Comparison of ENCODE assay signal across 8 mouse cellular contexts in genomic region chrX:159442128-159442527, GRCm38 (mm10). TPM values are rescaled to one million over a fixed set of nuclear protein-coding genes. Genes with fewer than 3 reads are reported as not detected.
DNase-seq lines count a peak whose midpoint lies in the region; ATAC-seq and TF ChIP-seq lines count a peak whose summit lies in the region.

No protein-coding gene starts in this region.

- no peak overlapping the region for H3K9ac ChIP-seq in hindbrain, embryonic 11.5 days (ENCODE audit: low read depth, low read length)
- H3K9ac ChIP-seq in hindbrain, embryonic 12.5 days, result no peak overlapping the region
- no peak overlapping the region for H3K9ac ChIP-seq in lung, postnatal 0 days (replicated peaks; ENCODE audit: low read depth)

- peak; percentile 41 for TF ChIP-seq CTCF in cortical plate, adult 2 months (IDR thresholded peaks at IDR 0.05; ENCODE audit: extremely low read depth, insufficient read depth, low read length)
- peak; percentile 68 for TF ChIP-seq CTCF in lung, postnatal 0 days (IDR thresholded peaks at IDR 0.05)

- no peaks in the 10 kb centered on the region for H3K9me3 ChIP-seq in hindbrain, embryonic 11.5 days (ENCODE audit: control insufficient read depth, low read length)
- no peaks in the 10 kb centered on the region for H3K9me3 ChIP-seq in hindbrain, embryonic 12.5 days (replicated peaks)
- H3K9me3 ChIP-seq in lung, postnatal 0 days (ENCODE audit: low read length), result no peaks in the 10 kb centered on the region

- H3K36me3 ChIP-seq in hindbrain, embryonic 11.5 days (ENCODE audit: control insufficient read depth, insufficient read depth, low read length), result no peaks in the 10 kb centered on the region
- H3K36me3 ChIP-seq in hindbrain, embryonic 12.5 days, result no peaks in the 10 kb centered on the region
- H3K36me3 ChIP-seq in lung, postnatal 0 days (ENCODE audit: insufficient read depth, low read length), result no peaks in the 10 kb centered on the region

- peak; percentile 49 for DNase-seq in hindbrain, embryonic 11.5 days (ENCODE audit: low spot score)
- DNase-seq in A20 (ENCODE audit: low read depth, low spot score) (peak; percentile 38), ZHBTc4 (ENCODE audit: low read depth, low spot score) (peak; percentile 41)
- peak; percentile 13 to 30 for DNase-seq in kidney, adult 8-10 months
- DNase-seq in lung, postnatal 0 days (ENCODE audit: low spot score), result peak; percentile 35
- DNase-seq in thymus, postnatal 25 days, result peak; percentile 8

- 46% methylated on average over 3 of the region's 3 CpGs for WGBS in hindbrain, embryonic 11.5 days
- WGBS in hindbrain, embryonic 12.5 days, result 33% methylated on average over 3 of the region's 3 CpGs
- 31% methylated on average over 3 of the region's 3 CpGs for WGBS in lung, postnatal 0 days

- TF ChIP-seq EP300 in lung, postnatal 0 days (IDR thresholded peaks at IDR 0.05), result no peak

- H3K4me1 ChIP-seq in hindbrain, embryonic 11.5 days (replicated peaks; ENCODE audit: control insufficient read depth, insufficient read depth, low read length), result no peaks in the 10 kb centered on the region
- H3K4me1 ChIP-seq in hindbrain, embryonic 12.5 days, result no peaks in the 10 kb centered on the region
- H3K4me1 ChIP-seq in cortical plate, adult 2 months (ENCODE audit: control insufficient read depth, insufficient read depth, low read length), result peaks cover 3% of the 10 kb centered on the region; the same call in 1 of the 2 replicates
- no peaks in the 10 kb centered on the region for H3K4me1 ChIP-seq in lung, postnatal 0 days (ENCODE audit: insufficient read depth, low read depth, low read length)

- H3K4me2 ChIP-seq in hindbrain, embryonic 11.5 days (replicated peaks; ENCODE audit: low read depth, low read length), result no peak overlapping the region
- no peak overlapping the region for H3K4me2 ChIP-seq in hindbrain, embryonic 12.5 days (replicated peaks)
- H3K4me2 ChIP-seq in lung, postnatal 0 days (replicated peaks; ENCODE audit: low read depth, low read length), result no peak overlapping the region

- H3K27ac ChIP-seq in hindbrain, embryonic 11.5 days (ENCODE audit: low read depth, low read length), result no peak overlapping the region
- no peak overlapping the region for H3K27ac ChIP-seq in hindbrain, embryonic 12.5 days
- no peak overlapping the region for H3K27ac ChIP-seq in cortical plate, adult 2 months (ENCODE audit: insufficient read depth, low read length)
- no peak overlapping the region for H3K27ac ChIP-seq in lung, postnatal 0 days (ENCODE audit: low read length)

- no peak overlapping the region for H3K4me3 ChIP-seq in hindbrain, embryonic 11.5 days (ENCODE audit: low read depth, low read length)
- H3K4me3 ChIP-seq in hindbrain, embryonic 12.5 days, result no peak overlapping the region
- H3K4me3 ChIP-seq in cortical plate, adult 2 months (ENCODE audit: insufficient read depth, low read length), result no peak overlapping the region
- no peak overlapping the region for H3K4me3 ChIP-seq in lung, postnatal 0 days (ENCODE audit: low read depth, low read length)

- no peaks in the 10 kb centered on the region for H3K27me3 ChIP-seq in hindbrain, embryonic 11.5 days (ENCODE audit: control insufficient read depth, insufficient read depth, low read length)
- H3K27me3 ChIP-seq in hindbrain, embryonic 12.5 days, result no peaks in the 10 kb centered on the region
- H3K27me3 ChIP-seq in lung, postnatal 0 days (replicated peaks; ENCODE audit: insufficient read depth, low read length), result no peaks in the 10 kb centered on the region

- TF ChIP-seq POLR2A in cortical plate, adult 2 months (IDR thresholded peaks at IDR 0.05; ENCODE audit: extremely low read depth, insufficient read depth, low read length), result no peak

- no peak for ATAC-seq in hindbrain, embryonic 11.5 days (ENCODE audit: low FRiP score)
- ATAC-seq in hindbrain, embryonic 12.5 days (ENCODE audit: low FRiP score), result no peak
- no peak for ATAC-seq in lung, postnatal 0 days

RNA-seq across cellular contexts. Expression of gene Map7d2, which starts 27.8 kb away (rescaled TPM):
- 17.8 and 18.2 TPM in 2 replicates for polyA plus RNA-seq in hindbrain, embryonic 11.5 days (2014; fragmentation: Nextera tagmentation; extraction: Ambion mirVana)
- polyA plus RNA-seq in hindbrain, embryonic 12.5 days (2016; fragmentation: Nextera tagmentation; extraction: Ambion mirVana), result 21.7 and 21.8 TPM in 2 replicates
- polyA plus RNA-seq in cortical plate, adult 2 months (2012; rRNA removed), result 53.9 and 59.2 TPM in 2 replicates
- polyA plus RNA-seq in lung, postnatal 0 days (2015; fragmentation: Nextera tagmentation; extraction: Ambion mirVana), result 0.32 and 0.66 TPM in 2 replicates

Comparison
In these comparisons a context has a peak if more than half of its experiments do, and no peak if none do; other contexts are left out.
1. RNA of gene Map7d2, which starts 27.8 kb away (polyA plus RNA-seq): 53.9 to 59.2 TPM in cortical plate, adult 2 months, 21.7 to 21.8 TPM in hindbrain, embryonic 12.5 days and 17.8 to 18.2 TPM in hindbrain, embryonic 11.5 days; 0.32 to 0.66 TPM in lung, postnatal 0 days; every median in the first group is over 10 times any median in the second.
2. Peak in every context shown above with its lines, with median percentiles within 50 percentile points of each other: DNase-seq.